Mouse (Mus musculus) embryo, embryonic 9.5 days (tissue): Measurements from ENCODE around the gene Med1.
A peak's percentile ranks its signal among the peaks of the same experiment; 100 is the strongest.
"Not testable (repeated sequence)": the region's sequence is repeated elsewhere in the genome, so short reads cannot be mapped to it uniquely, and the experiment has no call there.

Source experiments
- DNase-seq: peaks from one replicate; pipeline ENCODE4 v3.0.0-alpha.2; 2017; ENCODE audit errors: extremely low spot score

The Med1 gene

DNA sequence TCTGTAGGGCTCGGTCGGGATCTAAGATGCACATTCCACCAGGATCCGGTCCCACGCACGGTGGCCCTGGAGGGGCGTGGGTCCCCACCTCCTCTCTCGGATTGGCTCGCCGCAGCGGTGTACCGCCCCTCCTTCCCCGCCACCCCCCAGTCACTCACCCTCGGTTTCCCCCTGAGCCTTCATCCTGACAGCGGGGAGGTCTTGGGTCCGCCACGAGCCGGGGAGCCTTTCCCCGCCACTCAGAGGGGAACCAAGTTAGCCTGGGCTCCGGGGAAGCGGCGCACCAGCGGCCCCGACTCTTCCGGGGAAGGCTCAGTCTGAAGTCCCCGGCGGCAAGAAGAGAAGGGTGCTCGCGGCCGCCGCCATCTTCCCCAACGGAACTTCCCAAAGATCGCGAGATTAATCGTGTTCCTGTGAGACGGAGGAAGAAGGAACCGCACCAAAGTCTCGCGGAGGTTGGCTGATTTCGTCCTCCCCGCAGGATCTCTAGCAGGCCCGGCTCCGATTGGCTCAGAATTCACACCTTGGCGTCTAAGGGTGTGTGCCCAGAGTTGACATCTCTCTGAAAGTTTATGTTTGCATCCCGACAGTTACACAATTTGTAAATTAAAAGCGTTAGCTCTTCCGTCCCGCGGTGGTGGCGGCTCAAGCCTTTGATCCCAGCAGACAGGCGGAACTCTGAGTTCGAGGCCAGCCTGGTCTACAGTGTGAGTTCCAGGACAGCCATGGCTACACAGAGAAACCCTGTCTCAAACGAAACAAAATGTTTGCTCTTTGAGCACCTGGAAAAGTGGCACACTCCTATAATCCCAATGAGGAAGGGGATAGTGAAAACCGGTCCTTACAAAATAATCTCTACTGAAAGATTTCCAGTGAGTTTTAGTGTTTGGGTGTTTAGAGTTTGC is at the start of gene Med1:
Gene Med1 (minus strand): TSS at position 393 of the 905 bp plus-strand sequence.
- DNase-seq: peak; percentile 94

- DNase-seq: no peak
Measured at GRCm38 (mm10) chr11:98238995-98239394, 45.9 kb upstream of the Med1 start.

GRCm38 (mm10) chr11:98238416-98238815 is 45.3 kb upstream of the Med1 start:
- DNase-seq: no peak

DNA sequence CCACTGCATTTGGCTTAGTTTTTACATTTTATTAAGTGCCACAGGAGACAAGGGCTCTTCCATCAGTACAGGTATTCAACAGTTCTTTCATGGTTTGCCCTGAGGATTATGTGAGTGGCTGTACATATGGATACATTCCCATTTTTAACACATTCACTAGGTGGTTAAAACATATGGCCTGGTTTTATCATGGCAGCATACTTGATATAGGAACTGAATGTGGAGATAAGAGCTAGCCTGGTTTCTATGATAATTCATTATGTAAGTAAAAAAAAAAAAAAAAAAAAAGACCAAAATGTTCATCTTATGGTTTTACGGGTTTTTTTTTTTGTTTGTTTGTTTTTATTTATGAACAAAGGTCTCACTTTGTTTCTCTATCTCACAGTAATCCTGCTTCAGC is 33.3 kb upstream of the Med1 start:
- no peak for DNase-seq

GRCm38 (mm10) chr11:98213311-98213710 is 20.2 kb upstream of the Med1 start:
- no peak for DNase-seq

GRCm38 (mm10) chr11:98209661-98210060 is 16.6 kb upstream of the Med1 start:
- not testable (repeated sequence) for DNase-seq

DNA sequence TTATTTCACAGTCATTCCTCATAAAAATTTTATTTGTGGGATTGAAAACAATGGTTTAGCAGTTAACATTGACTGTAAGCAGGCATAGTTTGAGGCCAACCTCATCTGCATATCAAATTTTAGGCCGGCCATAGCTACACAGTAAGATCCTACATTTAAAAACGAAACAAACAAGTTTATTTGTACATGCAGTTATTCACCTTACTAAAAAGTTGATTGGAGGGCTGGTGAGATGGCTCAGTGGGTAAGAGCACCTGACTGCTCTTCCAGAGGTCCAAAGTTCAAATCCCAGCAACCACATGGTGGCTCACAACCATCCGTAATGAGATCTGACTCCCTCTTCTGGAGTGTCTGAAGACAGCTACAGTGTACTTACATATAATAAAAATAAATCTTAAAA is 13.2 kb upstream of the Med1 start:
- not testable (repeated sequence) for DNase-seq

- no peak for DNase-seq
Measured at GRCm38 (mm10) chr11:98205463-98205862, 12.4 kb upstream of the Med1 start.

GRCm38 (mm10) chr11:98203931-98204421 is 10.9 kb upstream of the Med1 start:
- DNase-seq: peak; percentile 15

DNA sequence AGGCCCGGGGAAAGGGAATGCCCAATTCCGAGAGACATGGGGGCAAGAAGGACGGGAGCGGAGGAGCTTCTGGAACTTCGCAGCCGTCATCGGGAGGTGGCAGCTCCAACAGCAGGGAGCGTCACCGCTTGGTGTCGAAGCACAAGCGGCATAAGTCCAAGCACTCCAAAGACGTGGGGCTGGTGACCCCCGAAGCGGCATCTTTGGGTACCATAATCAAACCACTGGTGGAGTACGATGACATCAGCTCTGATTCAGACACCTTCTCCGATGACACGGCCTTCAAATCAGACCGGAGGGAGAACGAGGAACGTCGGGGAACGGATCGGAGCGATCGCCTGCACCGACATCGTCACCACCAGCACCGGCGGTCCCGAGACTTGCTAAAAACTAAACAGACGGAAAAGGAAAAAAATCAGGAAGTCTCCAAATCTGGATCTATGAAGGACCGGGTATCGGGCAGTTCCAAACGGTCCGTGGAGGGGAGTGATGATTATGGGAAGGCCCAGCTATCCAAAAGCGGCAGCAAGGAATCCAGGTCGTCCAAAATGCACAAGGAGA is 10.3 kb upstream of the Med1 start:
- DNase-seq: no peak

DNA sequence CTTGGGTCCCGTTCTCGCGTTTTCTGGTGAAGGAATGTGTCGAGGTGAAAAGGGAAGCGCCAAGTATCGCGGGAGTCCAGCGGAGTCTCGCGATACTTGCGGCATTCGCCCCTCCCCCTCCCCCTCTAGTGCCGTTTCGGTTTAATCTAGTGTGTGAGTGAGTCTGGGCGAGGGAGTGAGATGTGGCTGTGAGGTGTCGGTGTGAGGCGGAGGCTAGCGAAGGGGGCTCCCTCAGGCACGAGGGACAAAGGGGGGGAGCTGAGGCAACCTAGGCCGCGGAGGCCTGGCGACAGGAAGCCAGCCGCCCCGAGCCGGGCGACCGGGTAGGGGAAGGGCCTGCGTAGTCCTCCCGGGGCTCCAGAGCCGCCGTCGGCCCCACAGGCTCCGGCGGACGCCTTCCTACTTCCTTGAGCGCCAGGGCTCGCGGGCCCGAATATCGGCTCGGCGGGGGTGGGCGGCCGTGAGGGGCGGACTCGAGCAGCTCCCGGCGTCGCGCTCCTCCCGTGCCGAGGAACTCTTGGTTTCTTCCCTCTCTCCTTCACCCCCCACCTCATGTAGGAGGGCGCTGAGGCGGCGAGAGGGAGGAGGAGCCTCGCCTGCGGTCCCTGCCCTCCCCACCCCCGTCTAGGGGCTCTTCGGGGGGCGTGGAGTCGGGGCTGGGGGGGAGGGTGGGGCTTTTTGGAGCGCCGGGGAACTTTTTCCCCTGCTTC is 9.7 kb upstream of the Med1 start, which contains the start of gene Cdk12:
Gene Cdk12 (plus strand): TSS at position 419 of the 710 bp plus-strand sequence.
- DNase-seq: peak; percentile 99

- peak; percentile 51 for DNase-seq
Measured at GRCm38 (mm10) chr11:98201791-98202640, 8.9 kb upstream of the Med1 start.

GRCm38 (mm10) chr11:98190820-98191219 is 2.3 kb downstream of the Med1 start:
- no peak for DNase-seq

- DNase-seq: no peak
Measured at GRCm38 (mm10) chr11:98187640-98188395, 5.3 kb downstream of the Med1 start.

DNA sequence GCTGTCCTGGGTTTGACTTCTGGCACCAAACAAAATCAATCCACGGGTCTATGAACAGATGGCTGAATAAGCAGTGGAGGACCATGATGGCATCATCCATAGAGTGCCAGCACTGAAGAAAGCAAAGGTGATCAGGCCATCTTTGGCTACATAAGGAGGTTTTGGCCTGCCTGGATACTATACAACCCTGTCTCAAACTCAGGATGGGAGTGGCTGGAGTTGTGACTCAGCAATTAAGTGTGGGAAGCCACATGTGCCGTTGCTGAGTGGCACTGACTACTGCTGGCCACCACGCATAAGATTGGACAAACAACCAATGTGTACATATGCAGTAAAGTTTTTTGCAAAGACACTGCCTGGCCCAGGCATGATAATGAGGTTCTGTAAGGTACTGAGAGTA is 10.9 kb downstream of the Med1 start:
- DNase-seq: not testable (repeated sequence)

DNA sequence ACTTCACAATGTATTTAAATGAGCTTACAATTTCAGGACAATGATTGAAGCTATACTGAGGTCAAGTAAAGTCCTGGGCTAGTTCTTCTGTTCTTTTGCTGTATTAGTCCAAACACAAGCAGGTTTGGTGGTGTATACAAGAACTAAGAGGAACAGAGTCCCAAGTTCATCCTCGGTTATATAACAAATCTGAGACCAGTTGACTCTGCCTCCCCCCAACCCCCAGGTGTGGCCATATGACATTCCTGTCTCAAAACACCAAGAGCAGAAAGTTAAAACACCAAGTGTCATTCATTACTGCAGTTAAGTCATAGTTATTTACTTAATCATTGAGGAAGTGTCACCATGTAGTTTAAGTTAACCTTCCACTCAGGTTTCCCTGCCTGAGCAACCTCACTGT is 24.7 kb downstream of the Med1 start:
- DNase-seq: no peak

DNA sequence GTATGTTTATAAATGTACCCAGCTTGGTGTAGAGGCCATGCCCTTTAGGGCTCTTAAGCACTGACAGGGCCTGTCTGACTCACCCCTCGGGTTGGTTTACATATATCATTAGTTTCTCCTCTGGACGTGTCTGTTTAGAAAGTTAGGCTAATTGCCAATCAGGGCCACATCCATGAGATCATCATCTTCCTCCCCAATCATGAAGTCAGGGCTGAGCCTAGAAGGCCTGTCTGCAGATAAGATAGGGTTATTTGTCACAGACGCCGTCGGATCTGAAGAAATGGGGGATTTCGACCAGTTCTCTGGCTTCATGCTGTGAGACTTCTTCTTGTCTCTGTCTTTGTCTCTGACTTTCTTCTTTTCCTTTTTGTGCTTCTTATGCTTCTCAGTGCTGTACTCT is 38.0 kb downstream of the Med1 start:
- no peak for DNase-seq

DNA sequence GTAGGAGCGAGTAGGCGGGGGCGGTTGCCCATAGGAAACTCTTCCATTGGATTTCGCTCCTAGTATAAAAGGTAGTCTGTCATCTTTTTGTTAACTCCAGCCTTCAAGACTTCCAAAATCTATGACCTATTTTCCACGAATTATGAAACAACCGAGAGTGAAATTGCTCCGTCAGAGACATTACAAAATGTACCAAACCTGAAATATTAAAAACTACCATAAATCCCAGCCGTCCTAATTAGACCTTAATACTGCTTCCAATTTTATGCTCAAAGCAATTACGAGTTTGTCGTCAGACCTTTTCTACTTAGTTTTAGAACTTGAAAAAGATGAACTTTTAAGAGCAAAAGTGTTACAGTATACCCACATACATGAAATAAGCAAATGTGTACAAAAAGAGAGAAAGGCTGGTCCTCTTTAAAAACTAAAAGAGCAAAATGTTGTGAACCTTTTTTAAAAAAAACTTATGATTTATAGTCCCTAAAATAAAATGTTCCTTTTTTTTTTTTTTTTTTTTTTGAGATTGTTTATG is 42.4 kb downstream of the Med1 start:
- DNase-seq: no peak

- DNase-seq: peak; percentile 89
Measured at GRCm38 (mm10) chr11:98149786-98150624, 43.1 kb downstream of the Med1 start, which contains the start of gene Fbxl20. Fbxl20 (minus strand) TSS chr11:98150403.
